Mouse (Mus musculus) embryonic fibroblast, embryonic 13.5 days (primary cell): ENCODE measurements around the gene Tmem267.

Experiments
- CTCF ChIP-seq: IDR thresholded peaks from 2 replicates; pipeline ENCODE4 v1.5.1; 2011; ENCODE audit warnings: mild to moderate bottlenecking, control low read depth, low read length, moderate library complexity, borderline replicate concordance; ENCODE audit not compliant: insufficient read depth
- POLR2A ChIP-seq: IDR thresholded peaks from 2 replicates; pipeline ENCODE4 v1.6.1; 2011; ENCODE audit warnings: low read depth, mild to moderate bottlenecking, control low read depth, low read length, moderate library complexity

GRCm38 (mm10) chr13:119641145-119641544, 153.3 kb downstream of the Tmem267 start:
- TF ChIP-seq CTCF (no peak), POLR2A (no peak)
